Mouse (Mus musculus): ENCODE results near the gene Nkap.
"Not testable (repeated sequence)": the region's sequence is repeated elsewhere in the genome, so short reads cannot be mapped to it uniquely, and the experiment has no call there.

The Nkap gene

GRCm38 (mm10) chrX:37161169-37161568 lies 34.6 kb downstream of the Nkap start:
- DNase-seq = no peak

DNA sequence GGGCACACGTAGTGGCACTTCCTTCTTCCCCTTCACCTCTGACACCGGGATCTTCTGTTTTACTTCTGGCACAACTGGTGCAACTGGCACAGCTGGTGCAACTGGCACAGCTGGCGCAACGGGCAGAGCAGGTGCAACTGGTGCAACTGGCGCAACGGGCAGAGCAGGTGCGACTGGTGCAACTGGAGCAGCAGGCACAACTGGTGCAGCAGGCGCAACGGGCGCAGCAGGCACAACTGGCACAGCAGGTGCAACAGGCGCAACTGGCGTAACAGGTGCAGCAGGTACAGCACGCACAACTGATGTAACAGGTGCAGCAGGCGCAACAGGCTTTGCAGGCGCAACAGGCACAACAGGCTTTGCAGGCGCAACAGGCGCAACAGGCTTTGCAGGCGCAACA lies 36.5 kb downstream of the Nkap start:
- DNase-seq = no peak

- DNase-seq = peak; percentile 36
Measured at GRCm38 (mm10) chrX:37167085-37167484, 40.5 kb downstream of the Nkap start.

- DNase-seq = no peak
Measured at GRCm38 (mm10) chrX:37168742-37169141, 42.1 kb downstream of the Nkap start, which contains the start of gene Akap14. TSS of gene Akap14 (minus strand) at chrX:37168842.

DNA sequence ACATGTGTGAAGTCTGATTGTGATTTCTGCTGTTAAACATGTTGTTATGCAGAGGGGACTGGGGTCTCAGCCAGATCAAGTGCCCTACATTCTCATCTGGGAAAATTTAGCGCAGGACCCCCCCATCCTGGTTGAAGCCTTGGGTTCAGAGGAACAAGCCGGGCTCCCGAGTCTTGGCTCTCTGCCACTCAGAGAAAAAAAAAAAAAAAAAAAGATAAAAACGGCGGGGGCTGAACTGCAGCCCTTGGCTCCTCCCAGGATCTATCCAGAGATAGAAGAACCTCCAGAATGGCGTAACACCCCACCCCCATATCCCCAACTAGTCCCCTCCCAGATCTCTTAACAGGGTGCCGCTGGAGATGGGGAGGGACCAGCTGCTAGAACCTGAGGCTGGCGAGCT lies 57.8 kb downstream of the Nkap start:
- DNase-seq = not testable (repeated sequence)

- DNase-seq = no peak
Measured at GRCm38 (mm10) chrX:37190755-37191104, 64.1 kb downstream of the Nkap start.

GRCm38 (mm10) chrX:37191105-37191743 lies 64.6 kb downstream of the Nkap start, which contains the start of the genes Ndufa1 and Rnf113a1:
TSS of gene Ndufa1 (minus strand) at chrX:37191163.
TSS of gene Rnf113a1 (plus strand) at chrX:37191245.
- DNase-seq = peak; percentile 79

- DNase-seq = no peak
Measured at GRCm38 (mm10) chrX:37191744-37192379, 65.3 kb downstream of the Nkap start.

DNA sequence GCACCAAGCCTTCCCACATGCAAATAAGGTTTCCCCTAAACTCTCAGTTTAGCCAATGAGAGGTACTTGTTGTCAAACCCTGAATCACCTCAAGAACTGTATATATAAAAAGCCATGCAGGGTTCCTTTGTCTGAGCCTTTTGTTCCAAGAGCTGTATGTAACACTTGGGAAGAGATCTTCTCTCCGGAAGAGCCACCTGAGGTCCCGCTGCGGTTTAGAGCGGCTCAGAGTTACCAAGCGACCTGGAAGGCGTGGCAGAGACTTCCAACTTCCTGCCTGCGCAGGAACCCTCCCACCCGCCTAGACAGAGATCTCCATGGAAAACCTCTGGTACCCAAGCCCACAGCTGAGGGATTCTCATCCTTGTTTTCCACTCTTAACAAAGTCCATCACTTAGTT lies 72.1 kb downstream of the Nkap start:
- DNase-seq = no peak
